Comparison of ENCODE assay signal across 9 mouse cellular contexts in the genomic region with DNA sequence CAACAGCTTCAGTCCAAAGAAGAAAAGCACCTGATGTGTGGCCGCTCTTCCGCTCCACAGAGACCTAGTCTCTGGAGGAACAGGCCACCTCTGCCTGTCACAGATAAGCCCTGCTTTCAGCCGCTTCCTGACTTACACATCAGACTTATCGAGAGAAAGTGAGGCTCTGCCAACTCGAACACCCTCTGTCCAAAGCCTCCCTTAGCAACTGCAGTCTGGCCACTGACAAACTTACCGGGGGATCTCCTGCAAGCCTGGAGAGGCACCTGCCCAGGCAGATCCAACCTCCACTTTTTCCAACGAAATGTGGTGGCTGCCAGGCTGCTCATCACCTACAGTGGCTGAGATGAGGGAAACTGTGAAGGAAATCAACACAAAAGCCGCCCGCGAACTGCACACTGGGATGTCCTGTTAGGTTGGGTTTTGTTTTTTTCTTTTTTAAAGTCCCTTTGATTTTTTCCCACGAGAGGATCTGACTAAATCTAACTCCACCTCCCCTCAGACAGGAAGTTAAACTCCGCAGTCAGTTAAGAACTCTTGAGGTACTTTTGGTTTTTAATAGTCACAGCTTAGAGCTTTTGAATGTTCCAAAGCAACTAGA. TPM values are rescaled to one million over a fixed set of nuclear protein-coding genes. Genes with fewer than 3 reads are reported as not detected.
DNase-seq lines count a peak whose midpoint lies in the region; ATAC-seq and TF ChIP-seq lines count a peak whose summit lies in the region.
"Had no signal": no experiment of that assay in that cellular context is flagged by ENCODE, and none has a peak within 500 bp of the region (broad histone marks: within the 10 kb centered on the region; RNA-seq: fewer than 3 reads in every experiment).

No protein-coding gene starts in this region.

- no peak for ATAC-seq in hindbrain, embryonic 14.5 days (ENCODE audit: low FRiP score)
- ATAC-seq in kidney, embryonic 16.5 days (ENCODE audit: low FRiP score, low TSS enrichment) = no peak
- ATAC-seq in neural tube, embryonic 15.5 days (ENCODE audit: low FRiP score) = no peak

- H3K27me3 ChIP-seq in hindbrain, embryonic 14.5 days (ENCODE audit: control insufficient read depth, insufficient read depth, low read length) = no peaks in the 10 kb centered on the region
- no peaks in the 10 kb centered on the region for H3K27me3 ChIP-seq in hindbrain, embryonic 10.5 days (ENCODE audit: insufficient read depth, poor library complexity, severe bottlenecking)
- no peaks in the 10 kb centered on the region for H3K27me3 ChIP-seq in heart, adult 2 months (ENCODE audit: control insufficient read depth, insufficient read depth, low read length)
- no peaks in the 10 kb centered on the region for H3K27me3 ChIP-seq in kidney, embryonic 16.5 days (ENCODE audit: insufficient read depth, low read length)
- H3K27me3 ChIP-seq in neural tube, embryonic 15.5 days (replicated peaks) = no peaks in the 10 kb centered on the region
- no peaks in the 10 kb centered on the region for H3K27me3 ChIP-seq in midbrain, embryonic 10.5 days (ENCODE audit: low read depth, poor library complexity, severe bottlenecking)
- H3K27me3 ChIP-seq: limb, embryonic 12.5 days had no signal

- DNase-seq in hindbrain, embryonic 14.5 days (ENCODE audit: low spot score) = no peak
- DNase-seq in hindbrain, embryonic 10.5 days (ENCODE audit: low spot score) = no peak
- DNase-seq in heart, adult 2 months = peak; percentile 70 to 77
- no peak for DNase-seq in gastrocnemius, postnatal 10 days
- no peak for DNase-seq in midbrain, embryonic 10.5 days (ENCODE audit: low spot score)
- no peak for DNase-seq in cerebellum, postnatal 36 days

- H3K4me3 ChIP-seq in hindbrain, embryonic 14.5 days (replicated peaks; ENCODE audit: low read length) = no peak overlapping the region
- no peak overlapping the region for H3K4me3 ChIP-seq in hindbrain, embryonic 10.5 days
- H3K4me3 ChIP-seq in heart, adult 2 months = peak overlapping the region; percentile 63
- H3K4me3 ChIP-seq in kidney, embryonic 16.5 days (ENCODE audit: low read length) = peak overlapping the region; percentile 1; the same call in 1 of the 2 replicates
- H3K4me3 ChIP-seq in neural tube, embryonic 15.5 days (replicated peaks) = 0 out of 2 replicates have a peak overlapping the region, but pooled peaks have one; percentile 1
- H3K4me3 ChIP-seq in midbrain, embryonic 10.5 days = no peak overlapping the region
- H3K4me3 ChIP-seq: limb, embryonic 12.5 days had no signal

- no peaks in the 10 kb centered on the region for H3K9me3 ChIP-seq in hindbrain, embryonic 14.5 days (ENCODE audit: control insufficient read depth, low read length)
- H3K9me3 ChIP-seq in hindbrain, embryonic 10.5 days = no peaks in the 10 kb centered on the region
- no peaks in the 10 kb centered on the region for H3K9me3 ChIP-seq in kidney, embryonic 16.5 days (ENCODE audit: low read length)
- no peaks in the 10 kb centered on the region for H3K9me3 ChIP-seq in neural tube, embryonic 15.5 days (replicated peaks)
- H3K9me3 ChIP-seq in midbrain, embryonic 10.5 days (replicated peaks) = no peaks in the 10 kb centered on the region
- H3K9me3 ChIP-seq: limb, embryonic 12.5 days had no signal

- no peak overlapping the region for H3K4me2 ChIP-seq in hindbrain, embryonic 14.5 days (replicated peaks)
- peak overlapping the region; percentile 9; the same call in 1 of the 2 replicates for H3K4me2 ChIP-seq in kidney, embryonic 16.5 days (replicated peaks; ENCODE audit: low read depth, low read length)
- no peak overlapping the region for H3K4me2 ChIP-seq in neural tube, embryonic 15.5 days
- H3K4me2 ChIP-seq: limb, embryonic 12.5 days had no signal

- TF ChIP-seq CTCF in heart, adult 2 months (IDR thresholded peaks at IDR 0.05) = no peak

- peak overlapping the region; percentile 51; the same call in 1 of the 2 replicates for H3K27ac ChIP-seq in hindbrain, embryonic 14.5 days
- no peak overlapping the region for H3K27ac ChIP-seq in hindbrain, embryonic 10.5 days
- H3K27ac ChIP-seq in heart, adult 2 months = peak overlapping the region; percentile 95
- peak overlapping the region; percentile 32; the same call in 1 of the 2 replicates for H3K27ac ChIP-seq in kidney, embryonic 16.5 days (ENCODE audit: low read length)
- peak overlapping the region; percentile 7; the same call in 1 of the 2 replicates for H3K27ac ChIP-seq in neural tube, embryonic 15.5 days (replicated peaks)
- no peak overlapping the region for H3K27ac ChIP-seq in midbrain, embryonic 10.5 days (replicated peaks)
- H3K27ac ChIP-seq: limb, embryonic 12.5 days had no signal

- 0 out of 2 replicates have a peak, but pooled peaks have one; percentile 27 for TF ChIP-seq EP300 in heart, adult 2 months (IDR thresholded peaks at IDR 0.05; ENCODE audit: insufficient read depth, low read depth, low read length)

- peaks cover 4% of the 10 kb centered on the region; the same call in 1 of the 2 replicates for H3K79me2 ChIP-seq in heart, adult 2 months (replicated peaks; ENCODE audit: control insufficient read depth, insufficient read depth, low read length)

- WGBS in hindbrain, embryonic 14.5 days = 80% methylated on average over 12 of the region's 12 CpGs
- WGBS in hindbrain, embryonic 10.5 days = 81% methylated on average over 12 of the region's 12 CpGs
- WGBS in heart, adult 2 months = 10% methylated on average over 12 of the region's 12 CpGs
- 64% methylated on average over 12 of the region's 12 CpGs for WGBS in kidney, embryonic 16.5 days
- 77% methylated on average over 12 of the region's 12 CpGs for WGBS in neural tube, embryonic 15.5 days
- WGBS in midbrain, embryonic 10.5 days = 75% methylated on average over 12 of the region's 12 CpGs

- no peak overlapping the region for H3K9ac ChIP-seq in hindbrain, embryonic 14.5 days
- H3K9ac ChIP-seq in heart, adult 2 months (ENCODE audit: low read depth, low read length) = peak overlapping the region; percentile 65
- H3K9ac ChIP-seq in kidney, embryonic 16.5 days (replicated peaks; ENCODE audit: low read length) = peak overlapping the region; percentile 23; the same call in 1 of the 2 replicates
- no peak overlapping the region for H3K9ac ChIP-seq in neural tube, embryonic 15.5 days (replicated peaks)
- H3K9ac ChIP-seq: limb, embryonic 12.5 days had no signal

- intact Hi-C loops in heart, adult 2 months (cut with DNase I) = loop anchor here (2.0 to 5.0 kb wide), 4 partner anchors 33 to 109 kb away; a partner anchor contains a TSS

- H3K4me1 ChIP-seq in hindbrain, embryonic 14.5 days (replicated peaks; ENCODE audit: control insufficient read depth, insufficient read depth, low read length) = no peaks in the 10 kb centered on the region
- H3K4me1 ChIP-seq in hindbrain, embryonic 10.5 days (replicated peaks) = peaks cover 20% of the 10 kb centered on the region
- H3K4me1 ChIP-seq in heart, adult 2 months (ENCODE audit: control insufficient read depth, insufficient read depth, low read length) = peaks cover 38% of the 10 kb centered on the region
- H3K4me1 ChIP-seq in kidney, embryonic 16.5 days (ENCODE audit: insufficient read depth, low read length) = peaks cover 38% of the 10 kb centered on the region
- peaks cover 7% of the 10 kb centered on the region; the same call in 1 of the 2 replicates for H3K4me1 ChIP-seq in neural tube, embryonic 15.5 days
- peaks cover 20% of the 10 kb centered on the region for H3K4me1 ChIP-seq in midbrain, embryonic 10.5 days

- TF ChIP-seq POLR2A in heart, adult 2 months (IDR thresholded peaks at IDR 0.05; ENCODE audit: insufficient read depth, low read depth, low read length) = peak; percentile 76; the same call in 1 of the 2 replicates

- no peaks in the 10 kb centered on the region for H3K36me3 ChIP-seq in hindbrain, embryonic 14.5 days (replicated peaks; ENCODE audit: control insufficient read depth, insufficient read depth)
- H3K36me3 ChIP-seq in hindbrain, embryonic 10.5 days = no peaks in the 10 kb centered on the region
- H3K36me3 ChIP-seq in heart, adult 2 months (ENCODE audit: control insufficient read depth, insufficient read depth, low read length) = peaks cover 3% of the 10 kb centered on the region
- H3K36me3 ChIP-seq in kidney, embryonic 16.5 days (ENCODE audit: insufficient read depth, low read length) = no peaks in the 10 kb centered on the region
- H3K36me3 ChIP-seq in neural tube, embryonic 15.5 days = no peaks in the 10 kb centered on the region
- H3K36me3 ChIP-seq in midbrain, embryonic 10.5 days = no peaks in the 10 kb centered on the region
- H3K36me3 ChIP-seq: limb, embryonic 12.5 days had no signal

RNA-seq across cellular contexts. Expression of a gene that starts 55.9 kb away (rescaled TPM):
- 25.0 and 28.2 TPM in 2 replicates for polyA plus RNA-seq in hindbrain, embryonic 14.5 days (2014; fragmentation: Nextera tagmentation; extraction: Ambion mirVana)
- polyA plus RNA-seq in hindbrain, embryonic 10.5 days (2016; fragmentation: Nextera tagmentation; extraction: Ambion mirVana) = 38.7 and 52.9 TPM in 2 replicates
- 10 to 100 TPM; 61.8 to 68.1 TPM for total RNA-seq in heart, adult 2 months (2021)
- 18.8 and 33.4 TPM in 2 replicates for polyA plus RNA-seq in heart, adult 2 months (2012; rRNA removed)
- 76.0 and 88.1 TPM in 2 replicates for polyA plus RNA-seq in kidney, embryonic 16.5 days (2015; fragmentation: Nextera tagmentation; extraction: Ambion mirVana)
- 27.5 and 36.5 TPM in 2 replicates for polyA plus RNA-seq in neural tube, embryonic 15.5 days (2015; fragmentation: Nextera tagmentation; extraction: Ambion mirVana)
- 10 to 100 TPM; 60.0 to 71.8 TPM for total RNA-seq in gastrocnemius, postnatal 10 days (2021)
- polyA plus RNA-seq in midbrain, embryonic 10.5 days (2016; fragmentation: Nextera tagmentation; extraction: Ambion mirVana) = 38.8 and 39.8 TPM in 2 replicates

Comparison
In these comparisons a context has a peak if more than half of its experiments do, and no peak if none do; other contexts are left out.
1. H3K27ac ChIP-seq: peak in hindbrain, embryonic 14.5 days (single experiment), heart, adult 2 months (single experiment), kidney, embryonic 16.5 days (single experiment) and neural tube, embryonic 15.5 days (single experiment); none in hindbrain, embryonic 10.5 days (single experiment) and midbrain, embryonic 10.5 days (single experiment).
2. DNase-seq: peak in heart, adult 2 months (2 of 2); none in hindbrain, embryonic 14.5 days (single experiment), hindbrain, embryonic 10.5 days (single experiment), gastrocnemius, postnatal 10 days (single experiment), midbrain, embryonic 10.5 days (single experiment) and cerebellum, postnatal 36 days (0 of 2).
3. H3K4me3 ChIP-seq: peak in heart, adult 2 months (single experiment), kidney, embryonic 16.5 days (single experiment) and neural tube, embryonic 15.5 days (single experiment); none in hindbrain, embryonic 14.5 days (single experiment), hindbrain, embryonic 10.5 days (single experiment) and midbrain, embryonic 10.5 days (single experiment).
4. H3K9ac ChIP-seq: peak in heart, adult 2 months (single experiment) and kidney, embryonic 16.5 days (single experiment); none in hindbrain, embryonic 14.5 days (single experiment) and neural tube, embryonic 15.5 days (single experiment).